Mouse (Mus musculus): Measurements from ENCODE around the gene Crip1. TPM values are rescaled to one million over a fixed set of nuclear protein-coding genes. Genes with fewer than 3 reads are reported as not detected.
A peak's percentile ranks its signal among the peaks of the same experiment; 100 is the strongest.

The Crip1 gene
- total RNA-seq, 2 experiments from 2014 or later, result 12.7 to 13.0 TPM

DNA sequence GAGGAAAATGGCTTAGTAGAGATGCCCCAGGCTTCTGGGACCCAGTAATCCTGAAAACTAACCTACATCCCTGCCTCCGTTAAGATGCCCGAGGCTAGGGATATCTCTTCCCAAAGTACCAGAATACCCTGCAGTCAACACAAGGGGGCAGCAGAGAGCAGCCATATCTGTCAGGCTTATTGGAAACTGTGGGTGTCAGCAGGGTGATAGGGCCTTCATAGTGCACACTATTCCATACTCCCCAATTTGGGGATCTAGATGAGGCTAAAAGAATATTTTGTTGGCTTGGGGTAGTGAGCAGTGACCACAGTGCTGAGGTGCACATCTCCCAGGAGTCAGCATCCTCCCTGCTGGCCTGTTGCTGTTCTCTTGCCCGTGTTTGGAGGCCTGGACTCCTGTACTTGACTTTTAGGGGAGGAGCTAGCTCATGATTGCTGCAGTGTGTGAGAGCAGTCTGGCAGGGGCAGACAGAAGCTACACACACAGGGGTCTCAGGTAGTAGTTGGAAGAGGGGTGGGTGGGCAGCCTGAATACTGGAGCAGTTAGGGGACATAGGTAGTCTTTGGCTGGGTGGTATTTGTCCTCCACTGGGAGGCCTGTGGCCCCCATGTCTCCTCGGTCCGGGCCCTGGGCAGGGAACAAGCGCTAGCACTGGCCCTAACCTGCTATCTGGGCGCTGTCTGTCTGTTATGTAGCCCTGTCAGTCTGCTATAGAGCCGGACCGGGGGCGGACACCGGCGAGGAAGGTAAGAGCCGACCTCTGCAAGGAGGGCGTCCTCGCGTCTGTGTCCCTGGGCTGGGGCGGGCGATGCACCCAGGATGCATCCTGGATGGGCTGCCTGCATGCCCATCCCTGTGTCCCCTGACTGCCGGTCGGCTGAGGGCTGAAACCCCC lies 26.4 kb upstream of the Crip1 start:
- DNase-seq (ENCODE audit: low spot score in 2 of 2), result peak; percentile 82 to 85
- intact Hi-C loops (cut with DNase I), result no loop called here

DNA sequence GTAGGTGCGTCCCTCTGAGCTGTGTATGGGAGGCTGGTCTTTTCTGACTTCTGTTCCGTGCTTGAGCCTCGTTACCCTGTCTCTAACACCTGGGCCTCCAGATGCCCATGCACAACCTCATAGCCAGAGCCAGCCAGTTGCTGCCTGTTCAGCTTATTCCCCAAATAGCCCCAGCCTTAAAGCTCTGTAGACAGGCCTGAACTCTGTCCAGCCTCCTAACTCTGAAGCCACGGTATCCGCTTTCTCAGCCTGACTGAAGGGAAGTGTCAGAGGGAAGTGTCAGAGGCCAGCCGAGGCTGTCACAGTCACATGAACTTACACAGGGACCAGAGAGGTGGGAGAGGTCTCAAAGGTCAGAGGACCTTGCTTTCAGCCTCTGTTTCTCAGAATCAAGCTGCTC lies 21.4 kb upstream of the Crip1 start:
- DNase-seq (ENCODE audit: low spot score in 2 of 2), result no peak

DNA sequence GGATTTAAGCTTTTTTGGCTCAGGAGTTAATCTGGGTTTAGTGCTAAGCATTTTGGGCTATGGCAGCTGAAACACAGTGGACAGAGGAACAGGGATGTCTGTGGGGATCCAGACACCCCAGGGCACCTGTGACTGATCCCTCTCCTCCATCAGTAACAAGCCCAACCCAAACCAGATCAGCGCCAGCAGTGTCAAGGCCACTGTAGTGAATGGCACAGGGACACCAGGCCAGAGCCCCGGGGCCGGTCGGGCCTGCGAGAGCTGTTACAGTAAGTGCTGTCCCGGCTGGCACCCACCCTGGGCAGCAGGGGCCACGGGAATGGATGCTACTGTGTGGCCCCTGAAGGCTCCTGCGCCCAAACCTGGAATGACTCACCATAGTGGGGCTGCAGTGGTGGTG lies 15.4 kb upstream of the Crip1 start:
- intact Hi-C loops (cut with DNase I), result no loop called here
- no peak for DNase-seq (ENCODE audit: low spot score in 2 of 2)

More for the DNA sequence above, 21.4 kb upstream of the Crip1 start:
- intact Hi-C loops (cut with DNase I), result no loop called here

- no peak for DNase-seq (ENCODE audit: low spot score in 2 of 2)
- intact Hi-C loops (cut with DNase I), result no loop called here
These were observed 14.5 kb upstream of the Crip1 start for GRCm38 (mm10) chr12:113131601-113132000.

- no peak for DNase-seq (ENCODE audit: low spot score in 2 of 2)
- intact Hi-C loops (cut with DNase I), result no loop called here
These were observed 13.5 kb upstream of the Crip1 start for GRCm38 (mm10) chr12:113132567-113132966.

DNA sequence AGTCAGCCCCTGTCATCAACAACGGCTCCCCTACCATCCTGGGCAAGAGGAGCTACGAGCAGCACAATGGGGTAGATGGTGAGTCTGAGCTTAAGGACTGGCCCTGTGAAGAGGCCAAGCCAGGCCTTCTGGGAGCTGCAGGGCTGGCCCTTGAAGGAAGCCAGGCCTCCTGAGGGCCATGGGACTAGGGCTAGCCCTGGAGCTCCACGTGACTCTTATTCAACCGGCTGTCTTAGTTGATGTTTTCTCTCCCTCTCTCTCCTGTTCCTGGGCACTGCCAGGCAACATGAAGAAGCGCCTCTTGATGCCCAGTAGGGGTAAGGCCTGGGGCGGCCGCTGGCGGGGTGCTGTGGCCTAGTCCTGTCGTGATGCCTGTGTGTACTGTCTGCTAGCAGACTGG lies 12.9 kb upstream of the Crip1 start:
- no peak for DNase-seq (ENCODE audit: low spot score in 2 of 2)
- intact Hi-C loops (cut with DNase I), result no loop called here

DNA sequence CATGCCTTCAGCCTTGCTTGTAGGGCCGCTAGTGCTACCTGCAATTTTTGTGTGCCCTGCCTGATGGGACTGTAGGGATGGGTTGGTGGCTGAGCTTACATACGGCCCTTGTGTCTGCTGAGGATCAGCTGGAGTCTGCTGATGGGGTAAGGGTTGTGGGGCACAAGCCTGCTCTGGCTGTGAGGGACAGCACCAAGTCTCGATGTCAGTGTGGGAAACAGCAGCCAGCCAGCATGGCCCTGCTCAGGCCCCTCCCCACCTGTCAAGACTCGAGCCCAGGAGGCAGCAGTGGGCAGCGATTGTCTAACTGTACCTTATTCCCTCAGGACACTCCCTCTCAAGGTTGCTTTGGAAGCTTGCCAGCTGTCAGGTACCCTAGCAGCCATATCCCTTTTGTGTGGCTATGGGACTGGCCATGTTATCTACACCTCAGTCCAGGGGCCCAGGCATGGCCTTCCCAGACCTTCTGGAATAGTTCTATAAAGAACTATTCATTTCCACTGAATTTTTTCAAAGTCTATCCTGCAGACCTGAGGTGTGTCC lies 12.2 kb upstream of the Crip1 start:
- intact Hi-C loops (cut with DNase I), result no loop called here
- no peak for DNase-seq (ENCODE audit: low spot score in 2 of 2)

GRCm38 (mm10) chr12:113134502-113134901 lies 11.6 kb upstream of the Crip1 start:
- intact Hi-C loops (cut with DNase I), result no loop called here
- no peak for DNase-seq (ENCODE audit: low spot score in 2 of 2)

- DNase-seq (ENCODE audit: low spot score in 2 of 2), result no peak
- intact Hi-C loops (cut with DNase I), result no loop called here
These were observed 10.7 kb upstream of the Crip1 start for GRCm38 (mm10) chr12:113135401-113135800.

DNA sequence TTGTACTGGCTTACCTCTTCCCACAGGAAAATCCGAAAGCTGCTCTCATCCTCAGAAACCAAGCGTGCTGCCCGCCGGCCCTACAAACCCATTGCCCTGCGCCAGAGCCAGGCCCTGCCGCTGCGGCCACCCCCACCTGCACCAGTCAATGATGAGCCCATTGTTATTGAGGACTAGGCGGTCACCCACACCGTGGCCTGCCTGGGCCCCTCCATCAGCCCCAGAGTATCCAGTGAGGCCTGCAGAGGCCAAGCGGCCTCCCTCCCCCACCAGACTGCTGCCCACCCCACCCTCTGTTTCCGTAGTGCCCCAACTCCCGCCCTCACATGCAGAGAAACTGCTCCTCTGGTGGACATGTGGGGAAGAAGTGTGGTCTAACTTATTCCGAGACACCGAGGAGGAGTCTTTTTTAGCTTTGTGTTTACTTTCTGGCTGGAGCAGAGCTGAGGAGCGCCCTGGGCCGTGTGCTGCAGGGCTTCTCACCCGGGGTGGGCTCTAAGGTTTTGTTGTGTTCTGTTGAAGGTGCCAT lies 9.6 kb upstream of the Crip1 start:
- no peak for DNase-seq (ENCODE audit: low spot score in 2 of 2)
- intact Hi-C loops (cut with DNase I), result no loop called here

DNA sequence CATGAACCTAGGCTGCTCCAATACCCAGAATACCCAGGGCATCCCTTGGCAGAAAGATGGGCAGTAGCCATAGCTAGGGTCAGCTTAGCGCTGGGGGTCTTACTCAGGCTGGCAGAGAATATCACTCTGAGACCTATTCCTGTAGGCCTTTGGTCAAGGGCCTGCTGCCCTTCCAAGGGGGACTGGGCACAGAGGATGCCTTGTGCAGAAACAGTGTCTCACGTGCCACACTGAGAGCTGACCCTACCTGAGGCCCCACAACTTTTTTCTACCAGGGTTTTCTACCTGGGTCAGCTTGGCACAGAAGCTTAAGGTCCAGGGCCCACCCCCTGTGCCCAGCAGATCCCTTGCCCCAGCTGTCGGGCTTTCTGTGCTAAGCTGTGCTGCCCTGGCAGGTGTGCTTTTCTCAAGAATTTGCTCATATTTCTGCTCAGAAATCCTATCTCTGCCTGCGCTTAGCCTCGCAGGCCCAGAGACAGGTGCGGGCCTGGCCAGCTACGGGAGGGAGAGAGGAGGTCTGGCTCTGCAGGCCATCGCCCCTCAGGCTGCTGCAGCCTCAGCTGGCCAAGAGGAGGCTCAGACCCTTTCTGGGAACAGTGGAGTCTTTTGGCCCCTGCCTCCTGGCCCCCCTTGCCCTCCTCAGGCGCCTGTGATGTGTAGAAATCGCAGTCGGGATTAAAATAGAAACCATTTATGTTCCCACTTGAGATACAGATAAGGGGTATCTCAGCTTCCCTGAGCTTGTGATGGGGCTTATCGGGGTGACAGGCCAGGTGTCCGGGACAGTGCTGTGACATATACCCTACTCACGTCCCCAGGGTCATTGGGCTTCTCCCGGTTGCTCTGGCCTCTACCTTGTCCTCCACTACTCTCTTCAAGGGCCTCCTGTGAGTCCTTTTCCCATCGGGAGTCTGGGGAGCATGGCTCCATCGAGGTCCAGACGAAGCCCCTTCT lies 8.6 kb upstream of the Crip1 start:
- no peak for DNase-seq (ENCODE audit: low spot score in 2 of 2)
- intact Hi-C loops (cut with DNase I), result no loop called here

GRCm38 (mm10) chr12:113138291-113138690 lies 7.8 kb upstream of the Crip1 start:
- DNase-seq (ENCODE audit: low spot score in 2 of 2), result no peak
- intact Hi-C loops (cut with DNase I), result no loop called here

DNA sequence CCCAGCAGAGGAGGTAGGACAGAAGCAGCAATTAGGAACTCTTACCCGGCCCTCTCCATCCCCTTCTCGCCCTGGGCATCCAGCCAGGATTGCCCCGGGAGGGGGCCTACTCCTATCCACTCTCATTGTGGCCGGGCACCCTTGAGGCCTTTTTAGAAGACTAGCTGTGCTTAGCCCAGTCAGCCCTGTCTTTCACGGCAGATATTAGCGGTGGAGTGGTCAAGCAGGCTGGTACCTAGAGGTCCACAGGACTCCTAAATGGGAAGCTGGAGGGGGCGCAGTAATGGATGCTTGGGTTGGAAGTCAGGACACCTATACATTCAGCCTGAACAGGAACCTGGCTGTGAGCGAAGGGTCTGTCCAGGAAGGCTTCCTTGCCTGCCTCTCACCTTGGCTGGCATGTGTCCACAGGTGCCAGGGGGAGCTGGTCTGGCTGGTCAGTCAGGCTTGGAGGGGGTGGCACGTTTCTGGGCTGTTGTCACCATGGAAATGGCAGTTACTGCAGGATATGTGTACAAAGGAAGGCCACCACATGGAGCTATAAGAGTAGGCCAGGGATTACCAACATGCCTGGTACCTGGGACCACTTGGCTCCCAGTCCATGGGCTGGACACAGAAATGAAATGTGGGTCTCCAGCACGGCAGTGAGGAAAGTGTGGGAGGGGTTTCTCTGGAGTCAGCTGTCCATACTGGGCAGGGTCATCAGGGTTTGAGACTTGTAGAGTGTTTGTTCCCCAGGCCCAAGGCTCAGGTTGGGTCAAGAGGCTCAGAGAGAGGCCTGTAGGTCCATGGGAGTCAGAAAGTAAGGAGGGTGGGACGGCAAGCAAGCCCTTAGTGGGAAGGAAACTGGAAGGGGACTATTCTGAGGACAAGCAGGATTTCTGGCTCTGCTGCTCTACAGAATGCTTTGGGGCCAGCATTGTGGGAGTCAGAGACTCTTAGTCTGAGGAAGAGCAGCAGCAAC lies 6.9 kb upstream of the Crip1 start:
- intact Hi-C loops (cut with DNase I), result no loop called here
- DNase-seq (ENCODE audit: low spot score in 2 of 2), result no peak

DNA sequence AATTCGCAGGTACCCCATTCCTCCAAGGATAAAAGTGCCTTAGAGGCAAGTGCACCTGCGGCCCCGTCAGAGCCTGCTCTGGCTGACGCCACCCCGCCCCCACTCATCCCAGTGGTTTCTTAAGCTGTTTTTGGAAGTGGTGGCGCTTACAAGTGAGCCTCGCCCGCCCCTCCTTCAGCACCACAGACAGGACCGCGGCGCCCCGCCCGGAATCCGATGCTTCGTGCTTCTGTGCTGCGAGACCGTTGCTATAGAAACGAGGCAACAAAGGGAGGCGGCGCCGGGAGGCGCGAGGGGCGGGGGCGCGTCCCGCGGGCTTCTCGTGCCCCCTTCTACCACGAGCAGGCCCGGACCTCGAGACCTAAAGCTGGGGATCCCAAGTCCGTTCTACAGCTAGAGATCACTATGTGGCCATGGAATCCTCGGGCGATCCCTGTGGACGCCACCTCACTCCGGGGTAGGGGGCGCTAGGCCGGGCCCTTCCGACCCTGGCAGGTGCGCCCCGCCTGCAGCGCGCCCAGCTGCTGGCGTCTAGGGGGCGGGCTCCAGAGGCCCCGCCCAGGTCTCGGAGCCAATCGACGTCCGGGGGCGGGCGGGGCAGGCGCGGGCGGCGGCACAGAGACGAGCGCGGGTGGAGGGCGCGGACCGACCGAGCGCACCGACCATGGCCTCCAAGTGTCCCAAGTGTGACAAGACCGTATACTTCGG lies 6.1 kb upstream of the Crip1 start, which contains the start of gene Crip2:
Gene Crip2 (plus strand): TSS at position 329 of the 708 bp plus-strand sequence.
- intact Hi-C loops (cut with DNase I), result no loop called here
- peak; percentile 94 to 98 for DNase-seq (ENCODE audit: low spot score in 2 of 2)

DNA sequence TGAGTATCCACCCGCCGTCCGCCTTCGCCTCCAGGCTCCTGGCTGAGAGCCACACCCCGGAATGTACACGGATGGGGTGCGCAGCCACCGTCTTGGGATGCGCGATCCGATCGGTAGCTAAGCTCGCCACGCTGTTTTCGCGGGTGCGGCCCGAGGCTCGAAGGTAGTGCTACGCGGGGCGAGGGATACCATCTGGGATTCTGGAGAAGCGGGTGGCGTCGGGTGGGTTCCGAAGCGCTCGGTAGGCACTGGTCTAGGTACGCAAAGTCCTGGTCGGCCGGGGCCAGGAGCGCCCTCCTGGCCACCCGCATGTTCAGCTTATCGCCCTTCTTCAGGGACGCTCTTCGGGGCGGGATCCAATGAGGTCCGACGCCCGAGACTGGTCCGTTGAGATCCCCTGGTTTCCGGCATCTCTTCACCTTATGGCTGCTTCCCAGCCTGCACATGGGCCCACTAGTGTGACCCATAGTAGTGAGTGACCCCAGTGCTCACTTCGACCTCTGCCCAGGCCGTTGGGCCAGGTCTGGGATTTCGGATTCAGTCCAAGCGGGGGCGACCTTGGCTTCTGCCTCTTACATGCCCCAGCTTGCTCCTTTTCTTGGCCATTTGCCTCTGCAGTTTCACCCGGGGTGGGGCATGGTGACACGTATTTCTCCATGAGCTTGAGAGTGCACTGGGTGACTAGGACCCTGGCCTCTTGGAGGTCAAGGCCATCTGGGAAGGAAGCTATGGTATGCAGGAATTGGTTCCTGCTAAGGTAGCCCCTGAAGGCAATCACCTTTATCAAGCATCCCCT lies 5.3 kb upstream of the Crip1 start:
- DNase-seq (ENCODE audit: low spot score in 2 of 2), result no peak
- intact Hi-C loops (cut with DNase I), result no loop called here

- intact Hi-C loops (cut with DNase I), result no loop called here
These were observed 4.6 kb upstream of the Crip1 start for GRCm38 (mm10) chr12:113141531-113141973.

More at GRCm38 (mm10) chr12:113141531-113141973, 4.6 kb upstream of the Crip1 start:
- DNase-seq (ENCODE audit: low spot score in 2 of 2), result peak in 1 of 2 experiments; percentile 34
